Mouse (Mus musculus) bone marrow macrophage, adult 2 months (primary cell): ENCODE measurements at regions not wholly inside any gene's neighbourhood (a gene's known extent, or its start where the extent isn't known, plus 50 kb on each side); places are given as distances from the start of the nearest gene placed in this dataset.

ENCODE experiments used
- H3K27ac ChIP-seq: 2 replicates; pipeline ENCODE4 v1.5.1; 2012; ENCODE audit warnings: low read depth, low read length; ENCODE audit not compliant: insufficient read depth
- H3K4me1 ChIP-seq: 2 replicates; pipeline ENCODE4 v1.6.1; 2012; ENCODE audit warnings: low read length; ENCODE audit not compliant: control insufficient read depth, insufficient read depth
- H3K4me3 ChIP-seq: 2 replicates; pipeline ENCODE4 v1.5.1; 2012; ENCODE audit warnings: mild to moderate bottlenecking, low read length, moderate library complexity; ENCODE audit not compliant: insufficient read depth
- CTCF ChIP-seq: IDR thresholded peaks from 2 replicates; pipeline ENCODE4 v1.5.1; 2012; ENCODE audit warnings: low read depth, mild to moderate bottlenecking, low read length, moderate library complexity
- POLR2A ChIP-seq: IDR thresholded peaks from 2 replicates; pipeline ENCODE4 v1.6.1; 2012; ENCODE audit warnings: mild to moderate bottlenecking, low read depth, low read length, borderline replicate concordance

DNA sequence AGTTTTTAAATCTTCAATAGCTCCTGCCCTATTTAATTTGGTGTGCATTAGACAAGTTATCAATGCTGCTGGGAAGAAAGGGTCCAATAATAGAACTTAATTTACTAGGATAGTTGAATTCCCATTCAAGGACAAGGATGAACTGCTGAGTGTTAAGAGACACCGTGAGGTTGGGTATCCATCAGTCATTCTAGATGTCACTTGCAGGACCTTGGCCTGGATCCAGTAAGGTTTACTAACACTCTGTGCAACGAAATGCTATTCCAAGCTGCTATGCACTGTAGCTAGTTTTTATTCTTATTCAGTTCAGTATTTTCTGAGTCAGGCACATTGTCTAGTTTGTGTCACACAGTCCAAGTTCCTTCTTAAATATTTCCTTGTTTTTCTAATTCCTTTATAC lies 376.4 kb downstream of the Gja1 start:
- H3K4me3 ChIP-seq: no peak overlapping the region
- TF ChIP-seq POLR2A: no peak
- TF ChIP-seq CTCF: no peak
- no peak overlapping the region for H3K27ac ChIP-seq
- peaks cover 15% of the 10 kb centered on the region for H3K4me1 ChIP-seq

DNA sequence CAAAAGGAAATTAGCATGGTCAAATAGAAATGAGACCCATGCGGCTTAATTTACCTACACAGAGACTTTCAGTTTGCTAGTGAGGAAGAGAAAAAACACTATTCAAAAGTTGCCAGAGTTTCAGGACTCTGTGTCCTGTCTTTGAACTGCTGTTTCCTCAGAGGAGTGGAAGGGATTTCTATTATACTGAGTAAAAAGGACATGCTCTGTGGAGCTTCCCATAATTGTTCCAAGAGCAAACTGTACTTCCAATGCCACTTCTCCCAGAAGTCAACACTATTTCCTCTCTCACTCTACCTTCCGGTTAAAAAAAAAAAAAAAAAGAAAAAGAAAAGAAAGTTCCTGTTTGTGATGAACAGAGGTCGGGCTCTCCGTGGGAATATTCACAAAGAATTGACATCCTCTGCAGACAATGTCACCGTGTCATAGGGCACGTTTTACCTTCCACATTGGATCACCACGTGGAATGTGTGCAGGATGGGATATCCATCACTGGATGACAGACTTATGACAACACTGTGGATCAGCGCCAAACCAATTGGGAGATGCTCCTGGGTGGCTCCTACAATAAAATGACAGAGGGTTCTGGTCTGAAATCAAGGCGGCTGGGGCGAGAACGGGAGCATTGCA lies 377.5 kb downstream of the Gja1 start:
- no peak overlapping the region for H3K27ac ChIP-seq
- TF ChIP-seq POLR2A: no peak
- no peak for TF ChIP-seq CTCF
- peaks cover 15% of the 10 kb centered on the region for H3K4me1 ChIP-seq
- H3K4me3 ChIP-seq: no peak overlapping the region

DNA sequence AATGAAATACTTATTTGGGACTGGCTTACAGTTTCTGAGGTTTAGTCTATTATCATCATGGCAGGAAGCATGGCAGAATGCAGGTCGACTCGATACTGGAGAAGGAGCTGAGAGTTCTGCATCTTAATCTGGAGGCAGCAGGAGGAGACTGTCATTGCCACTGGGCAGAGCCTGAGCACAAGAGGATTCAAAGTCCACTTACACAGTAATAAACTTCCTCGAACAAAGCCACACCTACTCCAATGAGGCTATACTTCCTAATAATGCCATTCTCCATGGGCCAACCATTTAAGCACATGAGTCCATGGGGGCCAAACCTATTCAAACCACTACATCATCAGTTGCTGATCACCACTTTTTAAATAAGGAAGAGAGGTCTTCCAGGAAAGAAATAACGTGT lies 393.5 kb downstream of the Gja1 start:
- Histone ChIP-seq H3K27ac (no peak overlapping the region), H3K4me1 (no peaks in the 10 kb centered on the region), H3K4me3 (no peak overlapping the region)
- TF ChIP-seq POLR2A: no peak
- no peak for TF ChIP-seq CTCF

DNA sequence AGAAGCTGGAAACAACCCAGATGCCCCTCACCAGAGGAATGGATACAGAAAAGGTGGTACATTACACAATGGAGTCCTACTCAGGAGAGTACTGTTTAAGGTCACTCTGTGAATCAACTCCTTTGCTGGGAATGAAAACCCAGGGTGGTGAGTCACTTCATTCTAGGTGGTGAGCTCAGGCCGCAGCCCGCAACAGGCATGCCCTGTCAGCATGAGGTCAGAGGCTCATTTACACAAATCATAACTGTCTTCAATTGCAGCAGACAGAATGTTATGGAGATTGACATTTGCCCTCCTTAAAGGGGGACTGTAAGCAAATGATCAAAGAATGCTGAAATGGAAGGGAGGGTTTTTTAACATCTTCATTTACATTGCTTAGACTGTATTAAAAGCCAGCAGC lies 405.1 kb downstream of the Gja1 start:
- no peak for TF ChIP-seq CTCF
- no peak for TF ChIP-seq POLR2A
- Histone ChIP-seq H3K4me3 (no peak overlapping the region), H3K4me1 (no peaks in the 10 kb centered on the region)

DNA sequence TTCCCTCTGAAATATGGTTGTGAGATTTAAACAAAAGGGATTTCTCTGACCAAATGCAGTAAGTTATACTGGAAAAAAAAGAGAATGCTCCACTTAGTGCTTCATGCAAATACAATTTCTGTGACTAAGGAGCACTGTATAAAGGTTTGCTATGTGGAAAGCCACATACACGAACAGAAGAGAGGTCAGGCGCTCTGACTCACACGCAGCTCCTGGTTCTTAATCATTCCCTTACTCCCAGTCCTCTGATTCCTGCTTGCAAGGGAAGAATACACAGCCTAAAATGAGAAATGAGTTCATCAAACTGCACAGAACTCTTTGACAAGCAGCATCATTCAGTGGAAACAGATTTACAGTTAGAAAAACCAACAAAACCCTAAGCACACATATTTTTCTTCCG lies 406.8 kb downstream of the Gja1 start:
- TF ChIP-seq POLR2A: no peak
- no peak for TF ChIP-seq CTCF
- Histone ChIP-seq H3K27ac (no peak overlapping the region), H3K4me1 (no peaks in the 10 kb centered on the region), H3K4me3 (no peak overlapping the region)

More for the DNA sequence above, 405.1 kb downstream of the Gja1 start:
- no peak overlapping the region for H3K27ac ChIP-seq

DNA sequence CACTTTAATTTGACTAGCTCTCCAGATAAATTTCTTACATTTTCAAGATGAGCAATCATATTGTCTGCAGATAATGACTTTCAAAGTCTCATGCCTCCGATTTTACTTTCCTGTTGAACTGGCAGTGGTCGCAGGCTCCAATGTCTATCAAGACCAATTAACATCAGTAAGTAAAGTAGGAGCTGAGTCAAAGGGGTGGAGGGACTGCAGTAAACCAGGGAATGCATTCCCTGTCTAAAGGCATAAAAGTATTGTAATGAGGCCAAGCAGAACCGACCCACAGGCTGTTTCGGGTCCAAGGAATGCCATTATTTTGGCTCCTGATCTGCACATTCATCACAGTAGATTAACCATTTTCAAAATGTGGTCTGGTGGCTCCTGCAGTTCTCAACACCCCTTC lies 411.0 kb downstream of the Gja1 start:
- Histone ChIP-seq H3K27ac (no peak overlapping the region), H3K4me3 (no peak overlapping the region), H3K4me1 (peaks cover 9% of the 10 kb centered on the region)
- TF ChIP-seq CTCF: no peak
- TF ChIP-seq POLR2A: no peak

DNA sequence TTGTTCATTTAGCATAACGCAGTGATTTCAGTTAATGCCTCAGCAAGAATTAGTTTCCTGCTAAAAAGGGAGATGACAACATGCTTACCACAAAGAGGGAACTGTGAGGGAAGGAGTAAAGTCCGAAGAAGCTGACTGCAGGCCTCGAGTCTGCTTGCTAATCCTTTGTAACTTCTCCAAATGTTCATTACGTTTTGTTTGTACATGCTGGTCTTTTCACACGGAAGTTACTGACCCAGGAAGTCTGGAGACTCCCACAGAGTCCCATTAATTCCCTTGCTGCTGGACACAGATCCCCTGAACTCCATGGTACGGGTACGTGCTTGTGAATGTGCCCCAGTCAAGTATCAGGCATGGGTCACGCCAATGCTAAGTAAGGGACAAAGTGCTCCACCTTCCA lies 415.9 kb downstream of the Gja1 start:
- Histone ChIP-seq H3K4me1 (peaks cover 18% of the 10 kb centered on the region), H3K4me3 (no peak overlapping the region; the same call in 1 of the 2 replicates), H3K27ac (peak overlapping the region; percentile 81)
- TF ChIP-seq POLR2A: no peak
- TF ChIP-seq CTCF: no peak

DNA sequence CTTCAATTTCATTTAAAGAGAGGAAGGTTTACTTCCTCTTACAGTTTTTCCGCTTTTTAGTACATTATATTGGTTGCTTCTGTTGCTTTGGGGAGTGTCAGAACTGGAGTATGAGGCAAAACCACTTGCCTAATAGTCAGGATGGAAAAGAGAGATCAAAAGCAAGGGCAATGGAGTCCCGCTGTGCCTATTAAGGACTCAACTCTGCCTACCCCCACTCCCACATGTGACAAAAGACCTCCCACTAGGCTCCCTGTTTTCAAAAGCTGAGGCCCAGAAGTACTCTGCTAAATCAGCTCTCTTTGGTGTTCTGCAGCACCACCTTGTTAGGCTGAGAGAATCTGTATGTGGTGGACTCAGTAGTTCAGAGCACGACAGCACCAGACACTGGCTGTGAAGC lies 418.3 kb downstream of the Gja1 start:
- H3K4me1 ChIP-seq: peaks cover 18% of the 10 kb centered on the region
- H3K27ac ChIP-seq: peak overlapping the region; percentile 42
- no peak for TF ChIP-seq CTCF
- no peak for TF ChIP-seq POLR2A
- H3K4me3 ChIP-seq: no peak overlapping the region

DNA sequence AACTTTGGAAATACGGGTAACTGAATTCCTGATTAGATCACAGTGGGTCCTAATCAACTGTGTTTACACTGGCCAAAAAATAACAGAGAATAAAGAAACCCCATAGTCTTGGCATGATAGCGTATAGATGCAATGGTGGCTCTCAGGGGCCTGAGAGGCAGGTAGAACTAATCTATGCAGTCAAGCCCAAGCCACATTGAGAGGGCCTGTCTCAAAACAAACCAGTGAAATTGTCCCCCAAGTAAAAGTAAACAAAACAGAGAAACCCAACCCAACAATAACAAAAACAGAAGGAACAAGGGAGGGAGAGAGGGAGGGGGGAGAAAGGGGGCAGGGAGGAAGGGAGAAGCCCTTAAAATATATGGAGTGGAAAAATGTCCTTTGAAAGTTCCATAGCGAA lies 422.2 kb downstream of the Gja1 start:
- TF ChIP-seq CTCF: no peak
- TF ChIP-seq POLR2A: no peak
- H3K4me1 ChIP-seq: peaks cover 5% of the 10 kb centered on the region
- H3K27ac ChIP-seq: no peak overlapping the region
- no peak overlapping the region for H3K4me3 ChIP-seq

DNA sequence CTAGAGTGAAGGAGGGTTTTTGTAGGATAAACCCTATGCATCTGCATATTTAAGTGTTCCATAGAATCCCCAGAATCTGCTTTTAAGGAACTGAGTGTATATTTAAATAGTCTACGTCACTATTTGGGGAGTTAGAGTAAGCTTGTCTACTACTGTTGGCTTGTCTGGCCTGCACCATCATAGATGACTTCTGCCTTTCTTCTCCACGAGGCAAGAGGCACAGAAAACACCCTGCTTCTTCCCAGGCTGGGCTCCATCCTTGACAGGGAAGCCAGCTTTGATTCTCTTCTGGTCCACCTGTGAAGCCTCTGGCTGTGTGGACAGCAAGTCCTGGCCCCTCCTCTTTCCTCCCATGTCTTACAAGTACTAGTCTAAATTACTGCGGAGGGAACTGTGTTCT lies 422.6 kb downstream of the Gja1 start:
- TF ChIP-seq CTCF: no peak
- TF ChIP-seq POLR2A: no peak

DNA sequence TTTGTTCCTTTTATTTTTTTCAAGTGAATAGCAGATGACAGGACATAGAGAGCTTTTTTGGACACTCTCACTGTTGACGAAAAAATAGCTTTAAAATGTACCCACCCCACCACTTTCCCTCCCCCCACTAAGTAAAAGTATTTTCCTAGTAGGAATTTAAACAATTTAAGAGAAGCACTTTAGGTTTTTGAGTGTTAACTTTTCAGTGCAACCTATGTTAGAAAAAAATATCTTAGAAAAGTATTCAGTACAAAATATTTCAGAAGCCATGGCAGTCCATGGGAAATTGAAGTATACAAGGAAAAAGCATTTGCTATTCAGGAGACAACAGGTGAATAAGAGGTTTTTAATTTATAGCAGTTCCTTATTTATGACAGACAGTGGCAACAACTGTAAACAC lies 431.9 kb downstream of the Gja1 start:
- Histone ChIP-seq H3K27ac (no peak overlapping the region), H3K4me1 (no peaks in the 10 kb centered on the region), H3K4me3 (no peak overlapping the region)
- TF ChIP-seq CTCF (no peak), POLR2A (no peak)

More for the DNA sequence above, 422.6 kb downstream of the Gja1 start:
- Histone ChIP-seq H3K4me1 (peaks cover 5% of the 10 kb centered on the region), H3K4me3 (no peak overlapping the region), H3K27ac (no peak overlapping the region)
